Mouse (Mus musculus) hindbrain, embryonic 10.5 days (tissue): ENCODE data around the gene Olfr725. TPM values are rescaled to one million over a fixed set of nuclear protein-coding genes. Genes with fewer than 3 reads are reported as not detected.

ENCODE experiments used
- DNase-seq: peaks from one replicate; pipeline ENCODE4 v3.0.0-alpha.2; 2017; ENCODE audit warnings: low spot score
- H3K27ac ChIP-seq: fragments of 300-500 bp; sonication (generic); 2 replicates; pipeline ENCODE4 v1.5.1; 2016; ENCODE audit warnings: mild to moderate bottlenecking, moderate library complexity
- H3K27me3 ChIP-seq: fragments of 300-500 bp; sonication (generic); 2 replicates; pipeline ENCODE4 v1.6.1; 2016; ENCODE audit warnings: mild to moderate bottlenecking; ENCODE audit not compliant: poor library complexity, insufficient read depth, severe bottlenecking
- H3K36me3 ChIP-seq: fragments of 300-500 bp; sonication (generic); 2 replicates; pipeline ENCODE4 v1.6.1; 2016; ENCODE audit warnings: mild to moderate bottlenecking, moderate library complexity
- H3K4me1 ChIP-seq: fragments of 300-500 bp; sonication (generic); replicated peaks from 2 replicates; pipeline ENCODE4 v1.6.1; 2016; ENCODE audit warnings: mild to moderate bottlenecking
- H3K4me3 ChIP-seq: fragments of 300-500 bp; sonication (generic); 2 replicates; pipeline ENCODE4 v1.5.1; 2016; ENCODE audit warnings: mild to moderate bottlenecking, moderate library complexity
- H3K9me3 ChIP-seq: fragments of 300-500 bp; sonication (generic); 2 replicates; pipeline ENCODE4 v1.6.1; 2016; ENCODE audit warnings: mild to moderate bottlenecking, moderate library complexity
- WGBS: fragments of 180-500 bp; shearing (Covaris S2); methylation state at CpG from one replicate; pipeline ENCODE4 v1.1.7; 2016; 5-methylcytosine and 5-hydroxymethylcytosine counted together
- polyA plus RNA-seq: library from polyadenylated mRNA; unstranded; fragments of >200 nt; fragmentation: Nextera tagmentation; extraction: Ambion mirVana; gene quantifications from 2 replicates; pipeline ENCODE4 v1.2.1, GENCODE M21; 2016

The Olfr725 gene
- not detected in 2 replicates for polyA plus RNA-seq

- DNase-seq = no peak
- H3K36me3 ChIP-seq = no peaks in the 10 kb centered on the region
- H3K4me1 ChIP-seq = no peaks in the 10 kb centered on the region
- no peaks in the 10 kb centered on the region for H3K27me3 ChIP-seq
- H3K4me3 ChIP-seq = no peak within 1 kb of the TSS
- H3K27ac ChIP-seq = no peak within 1 kb of the TSS
- 0 out of 2 replicates have a peak, but pooled peaks cover 3% of the 10 kb centered on the region for H3K9me3 ChIP-seq
These were observed at the start of gene Olfr725 for GRCm38 (mm10) chr14:50040275-50040674. TSS of gene Olfr725 (minus strand) at chr14:50040375.

- 1% methylated on average over 4 of the region's 4 CpGs for WGBS
- peak overlapping the region; percentile 93; the same call in 1 of the 2 replicates for H3K27ac ChIP-seq
These were observed 22.5 kb upstream of the Olfr725 start for GRCm38 (mm10) chr14:50062733-50063104.

GRCm38 (mm10) chr14:50061955-50062732 is 22.0 kb upstream of the Olfr725 start:
- Histone ChIP-seq H3K27me3 (no peaks in the 10 kb centered on the region), H3K36me3 (peaks cover 5% of the 10 kb centered on the region; the same call in 1 of the 2 replicates), H3K4me1 (peaks cover 7% of the 10 kb centered on the region; the same call in 1 of the 2 replicates), H3K27ac (peak overlapping the region; percentile 93), H3K9me3 (no peaks in the 10 kb centered on the region), H3K4me3 (peak overlapping the region; percentile 73)
- DNase-seq = peak; percentile 84
- WGBS = 1% methylated on average over 52 of the region's 52 CpGs

More at GRCm38 (mm10) chr14:50062733-50063104, 22.5 kb upstream of the Olfr725 start:
- H3K4me1 ChIP-seq = peaks cover 7% of the 10 kb centered on the region; the same call in 1 of the 2 replicates
- H3K4me3 ChIP-seq = peak overlapping the region; percentile 73
- peaks cover 11% of the 10 kb centered on the region for H3K36me3 ChIP-seq
- no peaks in the 10 kb centered on the region for H3K9me3 ChIP-seq
- DNase-seq = peak; percentile 8
- no peaks in the 10 kb centered on the region for H3K27me3 ChIP-seq

- Histone ChIP-seq H3K4me1 (peaks cover 7% of the 10 kb centered on the region; the same call in 1 of the 2 replicates), H3K27ac (peak overlapping the region; percentile 93), H3K4me3 (peak overlapping the region; percentile 73), H3K36me3 (peaks cover 2% of the 10 kb centered on the region; the same call in 1 of the 2 replicates), H3K27me3 (no peaks in the 10 kb centered on the region), H3K9me3 (no peaks in the 10 kb centered on the region)
- peak; percentile 46 for DNase-seq
- 0% methylated on average over 13 of the region's 13 CpGs for WGBS
These were observed 21.4 kb upstream of the Olfr725 start for GRCm38 (mm10) chr14:50061590-50061954.

- DNase-seq = no peak
- Histone ChIP-seq H3K27me3 (no peaks in the 10 kb centered on the region), H3K4me1 (peaks cover 7% of the 10 kb centered on the region; the same call in 1 of the 2 replicates), H3K36me3 (0 out of 2 replicates have a peak, but pooled peaks cover 2% of the 10 kb centered on the region), H3K27ac (peak overlapping the region; percentile 93), H3K9me3 (no peaks in the 10 kb centered on the region), H3K4me3 (peak overlapping the region; percentile 73)
- WGBS = 23% methylated on average over 11 of the region's 11 CpGs
These were observed 21.0 kb upstream of the Olfr725 start for GRCm38 (mm10) chr14:50061179-50061578.

- WGBS = 86% methylated on average over 2 of the region's 2 CpGs
- Histone ChIP-seq H3K4me3 (no peak overlapping the region), H3K27ac (no peak overlapping the region), H3K27me3 (no peaks in the 10 kb centered on the region), H3K36me3 (no peaks in the 10 kb centered on the region), H3K9me3 (peaks cover 4% of the 10 kb centered on the region; the same call in 1 of the 2 replicates), H3K4me1 (no peaks in the 10 kb centered on the region)
- no peak for DNase-seq
These were observed 8.1 kb downstream of the Olfr725 start for GRCm38 (mm10) chr14:50032041-50032440.

- Histone ChIP-seq H3K27me3 (no peaks in the 10 kb centered on the region), H3K27ac (no peak overlapping the region), H3K36me3 (no peaks in the 10 kb centered on the region), H3K4me3 (no peak overlapping the region), H3K9me3 (peaks cover 4% of the 10 kb centered on the region; the same call in 1 of the 2 replicates), H3K4me1 (no peaks in the 10 kb centered on the region)
- DNase-seq = no peak
- 85% methylated on average over 4 of the region's 4 CpGs for WGBS
These were observed 8.8 kb downstream of the Olfr725 start for GRCm38 (mm10) chr14:50031356-50031755.

GRCm38 (mm10) chr14:50026371-50026770 is 13.8 kb downstream of the Olfr725 start:
- Histone ChIP-seq H3K27me3 (no peaks in the 10 kb centered on the region), H3K36me3 (no peaks in the 10 kb centered on the region), H3K9me3 (peaks cover 4% of the 10 kb centered on the region; the same call in 1 of the 2 replicates), H3K4me1 (no peaks in the 10 kb centered on the region), H3K4me3 (no peak overlapping the region), H3K27ac (no peak overlapping the region)
- 74% methylated on average over 2 of the region's 2 CpGs for WGBS
- no peak for DNase-seq

Other genes starting within 250 kb of the Olfr725 start
- not detected in 2 replicates for gene Olfr722, start 138.4 kb downstream of the Olfr725 start, polyA plus RNA-seq
- not detected in 2 replicates for gene Olfr723, start 108.6 kb downstream of the Olfr725 start, polyA plus RNA-seq
- not detected in 2 replicates for gene Olfr724, start 77.1 kb downstream of the Olfr725 start, polyA plus RNA-seq
- not detected in 2 replicates for gene Olfr726, start 50.6 kb upstream of the Olfr725 start, polyA plus RNA-seq
- not detected in 2 replicates for gene Olfr727, start 82.8 kb upstream of the Olfr725 start, polyA plus RNA-seq
- gene Olfr728, start 102.3 kb upstream of the Olfr725 start, polyA plus RNA-seq = not detected in 2 replicates
- 0.04 TPM in 1 of 2 replicates, not detected in the other for gene Olfr729, start 112.5 kb upstream of the Olfr725 start, polyA plus RNA-seq
- not detected in 2 replicates for gene Olfr730, start 147.8 kb upstream of the Olfr725 start, polyA plus RNA-seq
- not detected in 2 replicates for gene Olfr731, start 201.5 kb upstream of the Olfr725 start, polyA plus RNA-seq
- not detected in 2 replicates for gene Olfr732, start 243.8 kb upstream of the Olfr725 start, polyA plus RNA-seq